Mouse (Mus musculus) heart, adult 8-10 months (tissue): ENCODE results near the gene Tlk2. TPM values are rescaled to one million over a fixed set of nuclear protein-coding genes. Genes with fewer than 3 reads are reported as not detected.

Experiments used
- DNase-seq: peaks from one replicate; pipeline ENCODE4 v3.0.0; 2022; ENCODE audit warnings: low spot score
- total RNA-seq, 4 experiments: library from RNA; stranded (reverse); gene quantifications; 2 replicates each; pipeline ENCODE4 v1.2.4; 2022

The Tlk2 gene
- total RNA-seq, 4 experiments from 2014 or later, result 33.2 to 46.4 (median 38.5) TPM

DNA sequence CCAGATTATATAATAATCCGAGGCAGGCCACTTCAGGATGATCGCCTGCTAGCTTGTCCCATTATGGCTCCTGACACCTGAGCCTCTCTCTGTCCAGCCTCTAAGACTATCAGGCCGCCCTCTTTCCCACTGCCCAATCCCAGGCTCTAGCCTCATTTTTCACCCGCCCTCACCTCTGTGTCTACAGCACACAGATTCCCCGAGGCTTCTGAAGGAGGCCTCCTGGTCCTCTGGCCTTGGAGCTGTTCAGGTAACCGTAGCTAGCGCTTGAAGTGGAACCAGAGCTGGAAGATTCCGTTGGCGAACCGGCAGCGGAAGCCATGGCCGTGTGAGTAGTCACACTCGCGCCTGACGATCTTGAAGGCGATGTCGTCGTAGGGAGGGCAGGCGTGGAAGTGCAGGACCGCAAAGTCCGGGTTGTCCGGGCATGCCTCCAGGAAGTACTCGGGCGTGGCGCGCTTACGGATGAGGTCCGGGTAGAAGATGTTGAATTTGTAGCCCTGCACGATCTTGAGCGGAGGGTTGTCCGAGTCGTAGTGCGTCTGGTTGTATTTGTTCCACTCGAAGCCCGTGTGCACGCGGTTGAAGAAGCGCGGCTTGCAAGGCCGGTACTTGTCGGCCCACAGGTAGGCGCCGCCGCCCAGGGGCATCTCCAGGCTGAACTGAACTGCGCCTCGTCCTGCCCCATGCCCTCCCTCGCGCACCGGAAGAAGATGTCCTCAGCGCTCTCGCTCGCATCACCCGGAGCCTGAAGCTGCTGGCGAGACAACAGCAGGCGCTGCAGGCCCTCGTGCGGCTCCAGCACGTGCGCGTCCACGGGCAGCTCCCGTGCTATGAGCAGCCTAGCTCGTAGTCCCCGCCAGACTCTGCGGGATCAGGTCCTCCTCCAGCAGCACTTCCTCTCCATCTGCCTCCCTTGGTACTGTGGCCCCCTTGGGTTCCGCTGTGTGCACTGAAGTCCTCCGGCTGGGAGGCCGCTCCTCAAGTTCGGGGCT lies 13.8 kb upstream of the Tlk2 start:
- DNase-seq, result no peak

DNA sequence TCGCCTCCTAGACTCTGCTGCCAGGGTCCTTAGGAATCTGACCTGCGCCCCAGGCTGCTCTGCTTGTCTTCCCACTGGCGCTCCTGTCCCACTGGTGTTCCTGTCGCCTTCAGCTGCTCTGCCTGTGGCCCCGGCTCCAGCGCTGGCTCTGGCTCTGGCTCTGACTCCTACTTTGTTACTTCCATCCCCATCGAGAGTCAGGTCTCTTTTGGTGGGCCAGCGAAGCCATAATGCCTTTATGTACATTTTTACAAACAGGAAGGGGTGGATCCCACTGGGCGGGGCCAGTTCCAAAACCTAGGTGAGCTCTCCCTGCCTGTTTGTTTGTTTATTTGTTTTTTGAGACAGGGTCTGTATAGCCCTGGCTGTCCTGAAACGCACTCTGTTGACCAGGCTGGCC lies 11.8 kb upstream of the Tlk2 start:
- DNase-seq, result no peak

GRCm38 (mm10) chr11:105179523-105179922 lies 916 bp downstream of the Tlk2 start:
- no peak for DNase-seq

DNA sequence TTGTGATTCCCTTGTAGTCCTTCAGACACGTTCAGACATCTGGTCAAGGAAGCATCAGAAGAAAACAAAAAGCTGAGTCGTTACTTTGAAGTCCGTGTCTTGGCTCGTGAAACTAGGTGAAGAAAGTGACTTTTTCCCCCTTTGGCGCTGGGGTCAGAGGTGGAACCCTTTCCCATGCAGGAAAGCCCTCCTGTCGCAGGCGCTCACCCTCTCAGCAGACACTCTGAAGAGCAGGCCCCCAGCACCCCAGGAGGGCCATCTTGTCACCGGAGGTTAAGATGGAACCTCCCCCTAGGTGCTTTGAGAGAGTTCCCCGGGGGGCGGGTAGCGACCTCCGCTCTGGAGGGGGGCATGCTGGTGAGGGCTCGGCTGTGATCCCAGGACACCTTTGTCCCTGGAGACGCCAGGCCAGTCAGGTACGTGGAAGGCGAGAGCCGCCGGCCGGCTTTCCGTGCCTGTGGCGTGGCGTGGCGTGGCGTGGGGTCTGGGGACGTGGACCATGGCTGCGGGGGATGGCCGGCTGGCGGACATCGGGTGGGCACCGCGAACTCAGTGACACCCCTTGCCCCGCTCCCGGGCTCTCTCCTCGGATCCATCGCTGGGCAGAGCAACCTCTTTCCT lies 2.0 kb downstream of the Tlk2 start:
- peak; percentile 19 for DNase-seq

- DNase-seq, result peak; percentile 85
Measured at GRCm38 (mm10) chr11:105181126-105181637, 2.6 kb downstream of the Tlk2 start.

GRCm38 (mm10) chr11:105181689-105182460 lies 3.3 kb downstream of the Tlk2 start:
- peak; percentile 27 for DNase-seq

DNA sequence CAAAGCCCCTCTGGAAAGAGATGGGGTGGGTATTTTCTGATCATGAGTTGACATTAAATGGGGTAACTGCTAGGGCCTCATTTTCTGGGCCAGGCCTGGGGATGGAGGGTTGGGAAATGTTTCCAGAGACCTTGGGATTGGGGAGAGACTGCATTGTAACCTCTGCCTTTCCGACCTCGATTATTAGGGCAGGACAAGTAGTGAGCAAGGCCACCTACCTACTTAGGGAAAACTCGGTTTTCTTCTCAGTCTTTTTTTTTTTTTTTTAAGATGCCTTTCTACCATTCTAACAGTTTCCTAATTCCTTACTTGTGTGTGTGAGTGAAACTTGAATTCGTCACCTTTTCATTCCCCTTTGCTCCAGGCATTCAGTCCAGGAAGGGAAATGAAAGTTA lies 3.9 kb downstream of the Tlk2 start:
- no peak for DNase-seq

DNA sequence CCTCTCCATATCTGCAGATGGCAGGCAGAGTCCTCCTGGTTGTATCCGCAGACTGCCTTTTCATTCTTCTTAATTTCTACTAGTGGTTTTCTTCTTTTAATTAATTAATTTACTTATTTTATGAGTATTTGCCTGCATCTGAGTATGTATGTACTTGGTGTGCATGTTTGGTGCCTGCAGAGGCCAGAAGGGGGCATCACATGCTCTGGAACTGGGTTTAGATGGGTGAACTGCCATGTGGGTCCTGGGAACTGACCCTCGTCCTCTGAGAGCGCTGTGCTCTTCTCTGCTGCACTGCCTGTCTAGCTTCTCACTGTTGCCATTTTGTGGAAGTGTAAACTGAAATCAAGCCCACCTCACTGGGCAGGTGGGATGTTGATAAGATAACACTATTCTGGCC lies 6.1 kb downstream of the Tlk2 start:
- DNase-seq, result no peak

DNA sequence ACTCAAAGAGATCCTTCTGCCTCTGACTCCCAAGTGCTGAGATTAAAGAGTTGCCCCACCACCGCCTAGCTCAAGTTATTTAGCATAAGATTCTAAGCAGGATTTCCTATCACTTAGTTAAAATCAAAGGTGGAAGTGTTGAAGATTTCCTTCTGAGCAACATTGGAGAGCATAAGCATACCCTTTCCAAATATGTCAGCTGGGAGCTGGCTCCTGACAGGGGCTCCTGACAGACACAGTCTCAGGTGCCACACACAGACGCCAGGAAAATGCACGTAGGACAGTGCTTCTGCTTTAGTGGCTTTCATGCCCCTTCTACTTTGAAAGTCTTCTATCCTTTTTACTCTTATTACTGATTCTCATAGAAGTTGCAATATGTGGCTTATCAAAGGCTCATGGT lies 13.6 kb downstream of the Tlk2 start:
- DNase-seq, result no peak

GRCm38 (mm10) chr11:105196893-105197662 lies 18.5 kb downstream of the Tlk2 start:
- no peak for DNase-seq

- no peak for DNase-seq
Measured at GRCm38 (mm10) chr11:105202403-105202802, 23.8 kb downstream of the Tlk2 start.

- DNase-seq, result no peak
Measured at GRCm38 (mm10) chr11:105210007-105210406, 31.4 kb downstream of the Tlk2 start.

- DNase-seq, result no peak
Measured at GRCm38 (mm10) chr11:105214257-105214656, 35.6 kb downstream of the Tlk2 start.

DNA sequence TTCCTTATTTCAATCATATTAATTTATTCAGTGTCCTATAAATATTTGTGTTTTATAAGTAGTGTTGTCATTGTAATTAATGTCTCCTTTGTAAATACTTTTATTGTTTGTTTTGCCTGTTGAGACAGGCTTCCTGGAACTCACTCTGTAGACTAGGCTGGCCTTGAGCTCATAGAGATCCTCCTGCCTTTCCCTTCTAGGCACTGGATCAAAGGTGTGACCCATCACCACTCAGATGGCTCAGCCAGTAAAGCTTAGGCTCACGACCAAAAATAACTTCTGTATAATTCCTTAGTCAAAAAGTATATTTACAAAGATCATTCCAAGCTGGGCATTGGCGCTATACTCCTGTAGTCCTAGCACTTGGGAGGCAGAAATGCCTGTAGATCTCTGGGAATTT lies 39.2 kb downstream of the Tlk2 start:
- no peak for DNase-seq

DNA sequence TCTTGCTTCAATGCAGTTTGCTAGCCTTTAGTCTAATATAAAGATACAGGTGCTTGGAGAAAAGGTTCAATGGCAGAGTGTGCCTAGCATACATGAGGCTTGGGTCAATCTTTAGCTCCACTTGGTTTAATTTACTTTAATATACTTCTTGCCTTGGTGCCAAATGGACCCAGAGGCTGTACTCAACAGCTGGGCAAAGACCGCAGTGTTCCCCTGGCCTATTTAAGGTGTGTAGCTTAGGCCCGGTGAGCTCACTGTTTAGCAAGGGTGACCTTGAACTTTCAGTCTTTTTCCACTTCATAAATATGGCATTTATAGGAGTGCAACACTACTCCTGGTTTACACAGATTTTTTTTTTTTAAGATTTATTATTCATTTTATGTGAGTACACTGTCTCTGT lies 55.9 kb downstream of the Tlk2 start:
- DNase-seq, result no peak

DNA sequence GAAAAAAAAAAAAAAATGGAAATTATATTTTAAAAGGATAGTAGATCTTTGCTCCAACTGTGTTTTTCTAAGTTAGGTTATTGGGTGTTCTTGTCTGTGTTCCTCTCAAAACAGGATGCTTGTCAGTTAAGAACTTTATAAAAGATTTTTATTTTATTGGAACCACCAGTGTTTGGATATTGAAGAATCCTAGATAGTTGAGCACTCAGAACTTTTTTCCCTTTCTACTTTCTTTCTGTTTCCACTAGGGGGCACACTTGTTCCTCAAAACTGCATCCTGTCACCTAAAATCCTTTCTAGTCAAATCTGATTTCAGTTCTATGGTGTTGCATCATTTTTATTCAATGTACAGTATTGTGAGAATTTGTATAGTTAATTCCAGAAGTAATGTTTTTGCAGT lies 62.4 kb downstream of the Tlk2 start:
- DNase-seq, result no peak

- no peak for DNase-seq
Measured at GRCm38 (mm10) chr11:105246369-105246768, 67.8 kb downstream of the Tlk2 start.

DNA sequence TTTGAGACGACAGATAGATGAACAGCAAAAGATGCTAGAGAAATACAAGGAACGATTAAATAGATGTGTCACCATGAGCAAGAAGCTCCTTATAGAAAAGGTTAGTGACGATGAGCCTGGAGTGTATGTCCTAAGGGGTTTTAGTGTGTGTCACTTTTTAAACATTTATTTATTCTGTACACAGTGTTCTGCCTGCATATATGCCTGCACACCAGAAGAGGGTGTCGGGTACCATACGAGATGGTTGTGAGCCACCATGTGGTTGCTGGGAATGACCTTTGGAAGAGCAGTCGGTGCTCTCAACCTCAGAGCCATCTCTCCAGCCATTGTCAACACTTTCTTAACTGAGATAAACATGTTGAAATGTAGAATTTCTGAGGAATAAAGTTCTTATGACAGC lies 68.2 kb downstream of the Tlk2 start:
- DNase-seq, result no peak

DNA sequence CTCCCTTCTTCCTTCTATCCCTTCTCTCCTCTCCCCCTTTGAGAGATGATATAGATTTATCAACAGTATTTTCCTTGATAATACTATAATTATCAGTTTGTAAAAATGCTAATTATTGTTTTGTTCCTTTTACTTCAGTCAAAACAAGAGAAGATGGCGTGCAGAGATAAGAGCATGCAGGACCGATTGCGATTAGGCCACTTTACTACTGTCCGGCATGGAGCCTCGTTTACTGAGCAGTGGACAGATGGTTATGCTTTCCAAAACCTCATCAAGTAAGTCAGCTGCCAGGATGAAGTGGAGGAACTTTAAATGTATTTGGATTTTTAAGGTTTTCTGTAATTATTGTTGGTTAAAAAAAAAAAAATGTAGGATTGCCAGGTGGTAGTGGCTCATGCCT lies 68.7 kb downstream of the Tlk2 start:
- no peak for DNase-seq

DNA sequence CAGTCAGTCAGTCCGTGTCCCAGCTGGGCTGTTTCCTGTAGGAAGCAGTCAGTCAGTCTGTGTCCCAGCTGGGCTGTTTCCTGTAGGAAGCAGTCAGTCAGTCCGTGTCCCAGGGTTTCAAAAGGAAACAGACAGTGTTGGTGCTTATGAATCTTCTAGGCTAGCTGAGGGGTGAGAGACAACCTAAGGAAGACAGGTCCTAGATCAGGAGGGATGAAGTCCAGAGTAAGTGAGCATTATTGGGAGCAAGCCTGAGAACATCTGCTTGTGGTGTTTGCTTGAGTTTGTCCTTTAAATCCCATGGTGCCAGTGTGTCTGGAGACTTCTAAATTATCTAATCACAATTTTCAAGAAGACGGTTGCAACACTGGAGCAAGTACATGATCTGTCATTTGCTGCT lies 81.1 kb downstream of the Tlk2 start:
- no peak for DNase-seq

DNA sequence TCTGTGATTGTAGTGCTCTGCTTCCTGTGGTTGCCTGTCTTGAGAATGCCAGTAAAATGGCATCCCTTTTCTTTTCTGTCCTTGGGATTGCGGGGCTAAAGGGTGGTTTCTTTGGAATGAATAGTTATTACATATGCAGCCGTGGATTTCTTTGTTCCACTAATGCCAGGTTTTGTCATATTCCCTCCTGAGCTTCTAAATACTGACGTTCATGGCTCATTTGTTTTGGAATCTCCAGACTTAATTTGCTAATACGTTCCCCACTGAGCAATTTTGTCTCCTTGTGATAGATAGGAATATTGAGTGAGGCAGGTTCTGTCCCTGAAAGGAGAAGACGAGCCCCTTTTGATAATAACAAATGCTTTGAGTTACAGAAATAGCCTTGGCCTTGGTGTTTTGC lies 82.5 kb downstream of the Tlk2 start:
- DNase-seq, result no peak
